Mouse (Mus musculus) cerebellum, adult 2 months (tissue): ENCODE measurements at regions not wholly inside any gene's neighbourhood (a gene's known extent, or its start where the extent isn't known, plus 50 kb on each side); places are given as distances from the start of the nearest gene placed in this dataset.
A peak's percentile ranks its signal among the peaks of the same experiment; 100 is the strongest.

Experiments
- DNase-seq, 2 experiments: peaks; one replicate each; pipeline ENCODE4 v3.0.0; 2021
- H3K27ac ChIP-seq: fragments of 200-500 bp; 2 replicates; pipeline ENCODE4 v1.5.1; 2012; ENCODE audit warnings: low read length, control low read depth, inconsistent platforms; ENCODE audit not compliant: insufficient read depth
- H3K27me3 ChIP-seq: fragments of 200-500 bp; 2 replicates; pipeline ENCODE4 v1.6.1; 2012; ENCODE audit warnings: inconsistent platforms, mild to moderate bottlenecking, low read length, moderate library complexity; ENCODE audit not compliant: control insufficient read depth, insufficient read depth
- H3K4me1 ChIP-seq: fragments of 200-500 bp; 2 replicates; pipeline ENCODE4 v1.6.1; 2011; ENCODE audit warnings: low read length; ENCODE audit not compliant: control insufficient read depth, insufficient read depth
- H3K4me3 ChIP-seq: fragments of 200-500 bp; replicated peaks from 2 replicates; pipeline ENCODE3; 2011; ENCODE audit warnings: mild to moderate bottlenecking, low read depth, low read length, control low read depth; ENCODE audit not compliant: insufficient read depth
- CTCF ChIP-seq: fragments of 200-500 bp; IDR thresholded peaks from 2 replicates; pipeline ENCODE4 v1.5.1; 2011; ENCODE audit warnings: low read depth, mild to moderate bottlenecking, control low read depth, low read length, moderate library complexity, borderline replicate concordance; ENCODE audit not compliant: insufficient read depth
- POLR2A ChIP-seq: fragments of 200-500 bp; IDR thresholded peaks from 2 replicates; pipeline ENCODE4 v1.6.1; 2011; ENCODE audit warnings: low read length, control low read depth, borderline replicate concordance; ENCODE audit not compliant: insufficient read depth
- WGBS: fragments of 180-500 bp; shearing (Covaris S2); methylation state at CpG from one replicate; pipeline ENCODE4 v1.1.7; 2018; 5-methylcytosine and 5-hydroxymethylcytosine counted together

DNA sequence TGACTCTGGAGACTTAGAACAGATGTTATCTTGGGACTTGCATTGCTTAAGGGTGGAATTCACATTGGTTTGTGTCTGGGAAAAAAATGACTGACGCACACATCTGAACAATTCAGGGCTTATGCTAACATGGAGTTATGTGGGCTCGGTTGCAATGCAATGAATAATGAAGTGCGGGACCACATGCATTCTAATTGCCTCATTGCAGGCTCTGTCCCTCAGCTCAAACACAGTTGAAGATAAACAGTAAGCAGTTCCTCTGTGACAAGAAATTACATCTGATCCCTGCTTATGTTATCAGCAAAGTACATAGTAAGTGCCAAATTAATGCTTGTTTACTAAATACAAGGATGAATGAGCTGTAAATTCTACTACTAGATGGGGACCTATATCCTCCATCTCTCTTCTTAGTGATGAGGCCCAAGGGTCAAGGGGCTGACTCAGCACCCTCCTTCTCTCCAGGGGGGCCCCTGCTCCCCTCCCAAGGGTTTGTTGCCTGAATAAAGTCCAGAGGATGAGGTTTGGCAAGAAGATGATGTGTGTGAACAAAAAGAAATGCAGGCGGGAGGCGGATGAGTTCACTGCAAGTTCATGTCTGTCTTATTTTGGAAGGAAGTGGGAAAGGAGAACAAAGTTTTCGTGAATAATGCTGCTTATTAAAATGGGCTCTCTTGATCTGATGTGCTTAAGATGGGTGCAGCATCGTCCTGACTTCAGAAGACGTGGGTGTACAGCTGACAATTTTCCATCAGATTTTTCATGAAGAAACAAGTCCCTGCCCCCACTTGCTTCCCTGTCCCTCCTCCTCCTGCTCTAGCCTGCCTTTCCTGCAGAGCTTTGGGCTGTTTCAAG, 533.1 kb downstream of the Shisa9 start:
- Histone ChIP-seq H3K27me3 (no peaks in the 10 kb centered on the region), H3K4me3 (no peak overlapping the region), H3K4me1 (no peaks in the 10 kb centered on the region), H3K27ac (no peak overlapping the region)
- 79% methylated on average over 8 of the region's 8 CpGs for WGBS
- DNase-seq: no peak
- no peak for TF ChIP-seq CTCF
- no peak for TF ChIP-seq POLR2A

DNA sequence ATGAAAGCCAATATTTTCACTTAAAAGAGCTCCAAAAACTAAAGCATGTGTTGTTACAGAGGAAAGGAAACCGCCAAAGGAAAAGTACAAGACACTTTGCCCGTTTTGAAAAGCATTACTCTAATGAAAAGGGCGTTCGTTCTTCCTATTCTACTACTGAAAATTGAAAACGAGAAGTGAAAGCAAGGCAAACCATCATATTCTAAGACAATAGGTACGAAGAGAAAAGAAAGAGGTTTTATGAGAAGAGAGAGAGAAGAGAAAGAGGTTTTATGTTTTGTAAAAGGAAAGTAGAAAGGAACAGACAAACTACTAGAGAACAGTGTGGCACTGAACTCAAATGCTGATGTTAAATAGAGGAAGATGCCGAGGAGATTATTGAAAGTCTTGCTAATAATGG, 534.4 kb downstream of the Shisa9 start:
- WGBS: 86% methylated on average over 7 of the region's 7 CpGs
- no peak overlapping the region for H3K27ac ChIP-seq
- H3K27me3 ChIP-seq: no peaks in the 10 kb centered on the region
- DNase-seq: no peak
- no peaks in the 10 kb centered on the region for H3K4me1 ChIP-seq
- TF ChIP-seq CTCF (no peak), POLR2A (no peak)
- H3K4me3 ChIP-seq: no peak overlapping the region

DNA sequence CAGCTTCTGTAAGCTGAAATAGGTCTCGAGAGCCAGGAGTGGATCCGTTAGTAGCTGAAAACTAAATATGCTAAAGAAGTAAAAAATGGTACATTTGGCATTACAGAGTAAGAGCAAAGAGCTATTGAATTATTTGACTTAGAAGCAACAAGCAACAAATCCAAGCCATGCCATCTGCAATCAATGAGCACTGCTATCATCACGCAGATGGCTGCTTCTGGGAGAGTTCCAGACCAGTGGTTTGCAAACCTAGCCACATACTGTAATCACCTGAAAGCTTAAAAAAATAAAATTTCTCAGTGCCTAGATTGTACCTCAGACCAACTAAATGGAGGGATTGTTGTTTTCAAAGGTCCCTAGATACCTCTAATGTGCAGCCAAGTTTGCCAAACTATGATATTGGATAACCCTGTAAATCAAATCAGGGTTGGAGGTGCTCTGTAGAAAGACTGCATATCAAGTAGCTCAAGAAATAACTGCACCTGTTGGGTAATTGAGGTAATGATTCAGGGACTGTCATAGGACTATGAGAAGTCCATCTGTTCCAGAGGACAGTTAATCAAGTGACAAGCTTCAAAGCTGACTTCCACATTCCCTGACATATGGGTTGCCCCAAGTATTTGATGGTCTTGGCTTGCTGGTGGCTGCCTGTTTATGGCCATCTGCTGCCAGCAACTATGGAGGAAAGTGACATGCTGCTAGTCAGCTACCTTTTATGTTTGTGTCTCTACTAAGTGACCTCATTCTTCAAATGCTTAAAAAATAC, 538.0 kb downstream of the Shisa9 start:
- Histone ChIP-seq H3K27ac (no peak overlapping the region), H3K27me3 (no peaks in the 10 kb centered on the region), H3K4me1 (no peaks in the 10 kb centered on the region), H3K4me3 (no peak overlapping the region)
- TF ChIP-seq POLR2A (no peak), CTCF (no peak)
- 55% methylated on average over 3 of the region's 3 CpGs for WGBS
- peak in 1 of 2 experiments; percentile 27 for DNase-seq

DNA sequence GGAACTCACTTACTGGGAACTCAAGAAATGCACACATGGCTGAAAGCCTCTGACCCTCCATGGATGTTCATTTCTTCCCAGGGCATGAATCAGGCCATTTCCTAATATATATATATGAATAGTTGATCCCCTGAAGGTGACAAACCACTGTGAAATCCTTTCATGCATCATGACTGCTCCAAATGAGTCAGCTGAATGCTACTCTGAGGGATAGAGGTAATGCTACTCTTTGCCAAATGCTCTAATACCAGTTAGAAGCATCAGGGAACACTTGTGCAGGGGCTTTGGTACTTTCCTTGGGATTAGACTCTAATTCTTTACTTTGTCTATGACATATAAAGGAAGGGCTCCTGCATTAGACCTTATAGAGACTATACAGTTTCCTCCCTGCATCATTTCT, 561.0 kb upstream of the Ercc4 start:
- TF ChIP-seq CTCF (no peak), POLR2A (no peak)
- no peak for DNase-seq
- no peaks in the 10 kb centered on the region for H3K4me1 ChIP-seq
- no peaks in the 10 kb centered on the region for H3K27me3 ChIP-seq
- H3K4me3 ChIP-seq: no peak overlapping the region
- H3K27ac ChIP-seq: no peak overlapping the region

DNA sequence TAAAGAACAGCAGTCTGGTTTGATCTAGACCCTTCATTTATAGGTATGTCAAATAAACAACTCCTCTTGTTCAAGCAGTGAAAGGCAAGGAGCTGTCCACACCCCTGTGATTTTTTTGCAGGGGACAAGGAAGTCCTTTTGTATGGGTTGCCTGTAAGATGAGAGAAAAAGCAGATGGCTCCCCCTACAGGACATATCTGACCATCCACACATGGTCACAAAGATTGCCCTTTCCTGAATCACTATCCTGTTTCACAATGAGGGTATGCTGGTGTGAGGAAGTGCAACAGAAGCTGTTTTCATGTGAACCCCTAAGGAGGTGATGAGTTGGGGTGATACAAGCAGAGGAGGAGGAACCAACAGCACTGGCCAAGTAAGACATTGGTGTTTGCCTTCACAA, 520.6 kb upstream of the Ercc4 start:
- Histone ChIP-seq H3K27ac (no peak overlapping the region), H3K4me3 (no peak overlapping the region), H3K27me3 (no peaks in the 10 kb centered on the region), H3K4me1 (no peaks in the 10 kb centered on the region)
- DNase-seq: peak in 1 of 2 experiments; percentile 6
- no peak for TF ChIP-seq POLR2A

DNA sequence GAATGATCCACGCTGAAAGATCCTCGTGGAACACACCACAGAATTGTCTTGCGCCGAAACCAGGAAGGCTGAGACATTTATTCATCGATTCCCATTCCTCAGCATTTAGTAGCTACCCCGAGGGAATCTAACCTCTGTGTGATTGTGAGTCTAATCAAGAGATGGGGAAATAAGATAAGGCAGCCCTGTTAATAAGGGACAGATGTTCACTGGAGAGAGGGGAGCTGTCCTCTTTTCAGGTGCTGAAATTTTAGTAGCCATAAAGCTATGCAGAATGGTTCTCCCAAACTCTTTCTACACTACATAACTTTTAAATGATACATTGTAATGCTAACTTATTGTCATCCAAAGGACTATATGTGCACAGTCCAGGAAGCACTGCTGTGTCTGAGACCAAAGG, 501.2 kb upstream of the Ercc4 start:
- no peak for TF ChIP-seq CTCF
- Histone ChIP-seq H3K27me3 (no peaks in the 10 kb centered on the region), H3K4me3 (no peak overlapping the region), H3K4me1 (no peaks in the 10 kb centered on the region), H3K27ac (no peak overlapping the region)
- DNase-seq: no peak
- 80% methylated on average over 6 of the region's 6 CpGs for WGBS

DNA sequence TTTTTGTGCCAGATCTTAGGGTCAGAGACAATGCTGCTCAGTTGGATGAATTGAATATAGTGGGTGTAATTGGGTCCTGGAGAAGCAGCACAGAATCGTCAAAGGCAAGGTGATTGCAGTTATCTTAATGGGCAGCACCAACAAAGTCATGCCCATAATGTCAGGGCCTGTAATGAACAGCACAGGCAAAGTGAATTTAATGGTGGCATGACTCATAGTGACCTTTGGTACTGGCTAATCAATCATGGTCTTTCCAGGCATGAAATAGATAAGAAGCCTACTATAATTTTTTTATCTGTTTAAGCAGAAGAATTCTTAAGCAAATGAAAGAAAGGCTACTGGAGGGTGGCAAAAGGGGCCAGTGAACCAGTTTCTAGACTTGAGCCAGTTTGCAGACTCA, 498.4 kb upstream of the Ercc4 start:
- H3K27ac ChIP-seq: no peak overlapping the region
- H3K4me3 ChIP-seq: no peak overlapping the region
- H3K4me1 ChIP-seq: no peaks in the 10 kb centered on the region
- WGBS: 80% methylated on average over 1 of the region's 1 CpGs
- H3K27me3 ChIP-seq: no peaks in the 10 kb centered on the region
- DNase-seq: no peak
- TF ChIP-seq POLR2A (no peak), CTCF (no peak)

DNA sequence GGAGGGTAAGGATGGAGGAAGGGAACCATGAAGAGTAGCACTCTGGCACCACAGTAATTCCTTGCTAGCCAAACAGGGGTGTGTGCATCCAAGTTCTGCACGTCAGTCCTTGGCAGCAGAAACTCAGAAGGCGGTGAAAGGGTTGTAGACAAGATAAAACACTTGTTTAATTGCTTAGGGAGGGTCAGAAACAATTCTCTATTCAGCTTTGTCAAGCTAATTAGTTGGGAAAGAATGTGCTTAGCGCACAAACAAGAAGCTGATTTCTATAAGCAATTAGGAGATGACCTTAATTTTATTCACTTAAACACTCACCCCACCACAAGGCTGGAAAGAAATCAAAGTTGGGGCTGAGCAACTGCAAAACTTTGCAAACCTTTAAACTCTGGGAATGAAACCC, 491.7 kb upstream of the Ercc4 start:
- no peaks in the 10 kb centered on the region for H3K4me1 ChIP-seq
- no peak overlapping the region for H3K4me3 ChIP-seq
- no peaks in the 10 kb centered on the region for H3K27me3 ChIP-seq
- no peak overlapping the region for H3K27ac ChIP-seq
- DNase-seq: no peak
- TF ChIP-seq POLR2A (no peak), CTCF (no peak)
- WGBS: 37% methylated on average over 3 of the region's 3 CpGs
